Mouse (Mus musculus) cortical plate, adult 2 months (tissue): ENCODE results near the gene Ap5z1. TPM values are rescaled to one million over a fixed set of nuclear protein-coding genes. Genes with fewer than 3 reads are reported as not detected.

Experiments
- H3K27ac ChIP-seq: fragments of 200-500 bp; 2 replicates; pipeline ENCODE4 v1.5.1; 2012; ENCODE audit warnings: low read length, control low read depth, inconsistent platforms; ENCODE audit not compliant: insufficient read depth
- H3K4me1 ChIP-seq: fragments of 200-500 bp; 2 replicates; pipeline ENCODE4 v1.6.1; 2011; ENCODE audit warnings: low read length; ENCODE audit not compliant: control insufficient read depth, insufficient read depth
- H3K4me3 ChIP-seq: fragments of 200-500 bp; 2 replicates; pipeline ENCODE4 v1.5.1; 2011; ENCODE audit warnings: mild to moderate bottlenecking, low read length, control low read depth; ENCODE audit not compliant: insufficient read depth
- CTCF ChIP-seq: fragments of 200-500 bp; IDR thresholded peaks from 2 replicates; pipeline ENCODE4 v1.5.1; 2011; ENCODE audit warnings: mild to moderate bottlenecking, control low read depth, low read length; ENCODE audit not compliant: insufficient read depth; ENCODE audit errors: extremely low read depth
- POLR2A ChIP-seq: fragments of 200-500 bp; IDR thresholded peaks from 2 replicates; pipeline ENCODE4 v1.6.1; 2011; ENCODE audit warnings: mild to moderate bottlenecking, low read length, control low read depth; ENCODE audit not compliant: insufficient read depth; ENCODE audit errors: extremely low read depth
- polyA plus RNA-seq: library from polyadenylated mRNA; depleted of rRNA; stranded (reverse); fragments of >200 nt; gene quantifications from 2 replicates; pipeline ENCODE4 v1.2.3, GENCODE M21; 2012

Ap5z1 gene
- polyA plus RNA-seq, 1 experiment = 32.5 TPM

DNA sequence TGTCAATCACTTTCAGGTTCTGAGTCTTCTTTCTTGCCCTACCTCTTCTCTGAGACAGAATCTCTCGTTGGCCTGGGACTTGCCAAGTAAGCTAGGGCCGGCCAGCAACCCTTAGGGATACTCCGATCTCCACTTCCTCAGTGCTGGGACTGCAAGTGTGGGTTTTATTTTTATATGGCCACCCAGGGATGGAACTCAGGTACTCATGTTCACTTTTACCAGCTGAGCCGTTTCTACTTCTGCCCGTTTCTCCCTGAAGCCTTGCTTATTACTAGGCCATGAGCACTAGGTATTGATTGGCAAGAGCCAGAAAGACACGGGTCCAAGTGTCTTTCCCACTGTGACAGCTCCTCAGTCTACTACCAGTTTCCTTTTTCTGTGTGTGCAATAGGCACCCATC, 733 bp upstream of the Ap5z1 start:
- TF ChIP-seq POLR2A (no peak), CTCF (no peak)
- no peak overlapping the region; the same call in 1 of the 2 replicates for H3K4me3 ChIP-seq

DNA sequence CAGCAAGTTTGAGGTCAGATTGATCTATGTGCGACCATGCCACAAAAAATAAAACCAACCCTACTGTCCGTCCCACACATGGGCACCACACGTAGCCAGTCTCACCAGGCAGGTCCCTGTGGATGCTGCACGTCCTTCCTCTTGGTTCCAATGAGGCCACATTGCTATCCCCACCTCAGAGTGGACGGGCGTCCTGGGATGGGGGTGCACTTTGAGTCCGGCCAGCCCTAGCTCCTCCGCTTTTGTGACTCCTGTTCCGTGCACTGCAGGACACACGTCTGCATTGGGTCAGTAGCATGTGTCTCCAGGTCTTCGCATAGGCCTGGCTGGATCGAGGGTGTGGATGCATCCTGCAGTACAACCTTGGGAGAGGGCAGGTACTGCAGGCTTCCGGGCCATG, 4.6 kb downstream of the Ap5z1 start:
- no peaks in the 10 kb centered on the region for H3K4me1 ChIP-seq
- no peak overlapping the region for H3K27ac ChIP-seq
- TF ChIP-seq POLR2A (no peak), CTCF (no peak)
- H3K4me3 ChIP-seq = no peak overlapping the region

More for the DNA sequence above, 733 bp upstream of the Ap5z1 start:
- Histone ChIP-seq H3K4me1 (peaks cover 2% of the 10 kb centered on the region; the same call in 1 of the 2 replicates), H3K27ac (peak overlapping the region; percentile 16; the same call in 1 of the 2 replicates)

GRCm38 (mm10) chr5:142469796-142470195, 6.1 kb downstream of the Ap5z1 start:
- Histone ChIP-seq H3K27ac (no peak overlapping the region), H3K4me3 (no peak overlapping the region), H3K4me1 (0 out of 2 replicates have a peak, but pooled peaks cover 1% of the 10 kb centered on the region)
- TF ChIP-seq POLR2A (no peak), CTCF (no peak)

DNA sequence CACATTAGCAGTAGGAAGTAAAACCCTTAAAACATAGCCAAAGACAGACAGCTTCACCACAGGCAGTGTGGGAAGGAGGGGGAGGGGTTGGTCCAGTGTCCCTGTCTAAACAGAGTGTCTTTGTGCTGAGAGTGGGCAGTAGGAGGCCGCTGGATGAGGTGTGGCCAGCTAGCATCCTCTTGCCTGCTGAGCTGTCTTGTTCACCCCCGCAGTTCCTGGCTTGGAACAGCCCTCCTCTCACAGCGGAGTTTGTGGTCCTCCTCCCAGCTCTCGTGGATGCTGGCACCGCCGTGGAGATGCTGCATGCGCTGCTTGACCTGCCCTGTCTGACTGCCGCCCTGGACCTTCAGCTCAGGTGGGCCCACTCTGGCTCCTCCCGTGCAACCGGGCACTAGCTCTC, 10.0 kb downstream of the Ap5z1 start:
- H3K27ac ChIP-seq = peak overlapping the region; percentile 44
- 0 out of 2 replicates have a peak, but pooled peaks cover 1% of the 10 kb centered on the region for H3K4me1 ChIP-seq
- peak; percentile 46; the same call in 1 of the 2 replicates for TF ChIP-seq POLR2A
- TF ChIP-seq CTCF = no peak
- no peak overlapping the region for H3K4me3 ChIP-seq

GRCm38 (mm10) chr5:142475669-142476068, 11.9 kb downstream of the Ap5z1 start:
- TF ChIP-seq POLR2A (no peak), CTCF (no peak)
- H3K4me1 ChIP-seq = 0 out of 2 replicates have a peak, but pooled peaks cover 1% of the 10 kb centered on the region
- H3K27ac ChIP-seq = no peak overlapping the region
- no peak overlapping the region for H3K4me3 ChIP-seq

DNA sequence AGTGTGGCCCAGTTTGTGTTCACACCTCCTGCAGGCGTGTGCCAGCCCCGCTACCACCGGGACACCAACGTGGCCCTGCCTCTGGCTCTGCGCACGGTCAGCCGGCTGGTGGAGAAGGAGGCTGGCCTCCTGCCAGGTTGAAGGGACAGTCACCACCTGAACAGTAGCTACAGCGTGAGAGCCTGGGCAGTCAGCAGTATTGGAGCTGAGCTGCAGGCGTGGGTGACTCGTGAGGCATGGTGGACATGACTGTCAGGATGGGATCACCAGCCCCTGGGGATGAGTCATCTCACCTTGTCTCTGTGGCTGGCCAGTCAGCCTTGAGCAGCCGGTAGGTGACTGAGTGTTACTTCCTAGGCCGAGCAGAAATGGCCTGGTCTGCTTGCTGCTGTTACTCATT, 13.6 kb downstream of the Ap5z1 start:
- H3K4me3 ChIP-seq = no peak overlapping the region
- no peak overlapping the region for H3K27ac ChIP-seq
- 0 out of 2 replicates have a peak, but pooled peaks cover 1% of the 10 kb centered on the region for H3K4me1 ChIP-seq

GRCm38 (mm10) chr5:142477866-142478615, 14.3 kb downstream of the Ap5z1 start:
- no peak overlapping the region for H3K27ac ChIP-seq

More for the DNA sequence above, 13.6 kb downstream of the Ap5z1 start:
- TF ChIP-seq CTCF = no peak
- TF ChIP-seq POLR2A = no peak

DNA sequence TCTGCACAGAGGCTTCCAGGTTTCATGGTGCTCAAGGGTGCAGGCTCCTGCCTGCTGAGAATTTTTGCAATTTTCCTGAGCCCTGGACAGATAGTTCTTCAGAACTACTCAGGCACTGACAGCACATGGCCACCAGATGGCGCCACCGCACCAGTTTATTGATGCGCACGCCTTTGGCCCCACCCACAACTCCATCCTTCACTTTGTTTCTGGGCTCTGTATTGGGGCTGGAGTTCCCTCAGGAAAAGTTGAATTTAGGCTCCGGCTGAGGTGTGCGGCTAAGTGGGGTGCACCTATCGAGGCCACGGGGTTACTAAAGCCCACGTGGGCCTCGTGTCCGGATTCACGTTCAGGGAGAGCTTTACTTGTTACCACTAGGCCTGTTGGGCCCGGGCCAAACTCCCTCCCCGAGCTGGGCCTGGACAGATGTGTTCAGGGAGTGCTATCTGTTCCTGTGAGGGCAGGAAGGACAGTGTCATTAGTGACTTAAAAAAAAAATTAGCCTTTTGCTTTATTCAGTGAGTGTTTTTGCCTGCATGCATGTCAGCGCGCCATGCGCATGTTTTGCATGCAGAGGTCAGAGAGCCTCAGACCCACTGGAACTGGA, 15.2 kb downstream of the Ap5z1 start:
- TF ChIP-seq CTCF (peak; percentile 90), POLR2A (no peak)
- H3K4me1 ChIP-seq = no peaks in the 10 kb centered on the region
- H3K4me3 ChIP-seq = no peak overlapping the region
- H3K27ac ChIP-seq = no peak overlapping the region

More at GRCm38 (mm10) chr5:142477866-142478615, 14.3 kb downstream of the Ap5z1 start:
- TF ChIP-seq POLR2A (no peak), CTCF (no peak)
- Histone ChIP-seq H3K4me1 (0 out of 2 replicates have a peak, but pooled peaks cover 1% of the 10 kb centered on the region), H3K4me3 (no peak overlapping the region)

DNA sequence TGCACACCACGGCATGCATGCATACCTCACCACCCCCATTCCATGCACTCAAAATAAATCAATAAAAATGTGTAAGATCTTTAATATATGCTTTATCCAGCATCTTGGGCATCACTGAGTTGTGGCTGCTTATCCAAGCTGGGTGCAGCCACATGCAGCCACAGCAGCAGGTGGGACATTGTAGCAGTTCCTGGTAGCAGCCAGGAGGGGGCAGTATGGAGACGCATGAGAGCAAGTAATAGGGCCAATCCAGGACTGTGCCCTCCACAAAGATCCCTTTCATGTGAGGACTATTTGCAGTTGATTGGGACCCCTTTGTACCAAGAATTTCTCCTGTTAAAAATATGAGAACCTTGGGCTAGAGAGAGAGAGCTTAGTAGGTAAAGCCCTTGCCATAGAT, 18.8 kb downstream of the Ap5z1 start:
- Histone ChIP-seq H3K4me3 (no peak overlapping the region), H3K27ac (no peak overlapping the region), H3K4me1 (no peaks in the 10 kb centered on the region)
- TF ChIP-seq CTCF (peak; percentile 53), POLR2A (no peak)

GRCm38 (mm10) chr5:142483581-142483980, 19.8 kb downstream of the Ap5z1 start:
- H3K27ac ChIP-seq = no peak overlapping the region
- H3K4me3 ChIP-seq = no peak overlapping the region
- H3K4me1 ChIP-seq = no peaks in the 10 kb centered on the region
- TF ChIP-seq POLR2A (no peak), CTCF (no peak)

GRCm38 (mm10) chr5:142486654-142487053, 22.9 kb downstream of the Ap5z1 start:
- Histone ChIP-seq H3K4me3 (no peak overlapping the region), H3K27ac (no peak overlapping the region), H3K4me1 (no peaks in the 10 kb centered on the region)
- TF ChIP-seq CTCF = no peak
- no peak for TF ChIP-seq POLR2A
